Mouse (Mus musculus) cerebellum, adult 11-12 months (tissue): Measurements from ENCODE around the gene Zswim8.

Experiments used
- DNase-seq: peaks from one replicate; pipeline ENCODE4 v3.0.0; 2022

Gene Zswim8

GRCm38 (mm10) chr14:20707201-20708190 is at the start of gene Zswim8:
Zswim8 (plus strand) TSS chr14:20707552.
- DNase-seq = peak; percentile 90

- no peak for DNase-seq
Measured at GRCm38 (mm10) chr14:20658326-20658725, 49.0 kb upstream of the Zswim8 start.

DNA sequence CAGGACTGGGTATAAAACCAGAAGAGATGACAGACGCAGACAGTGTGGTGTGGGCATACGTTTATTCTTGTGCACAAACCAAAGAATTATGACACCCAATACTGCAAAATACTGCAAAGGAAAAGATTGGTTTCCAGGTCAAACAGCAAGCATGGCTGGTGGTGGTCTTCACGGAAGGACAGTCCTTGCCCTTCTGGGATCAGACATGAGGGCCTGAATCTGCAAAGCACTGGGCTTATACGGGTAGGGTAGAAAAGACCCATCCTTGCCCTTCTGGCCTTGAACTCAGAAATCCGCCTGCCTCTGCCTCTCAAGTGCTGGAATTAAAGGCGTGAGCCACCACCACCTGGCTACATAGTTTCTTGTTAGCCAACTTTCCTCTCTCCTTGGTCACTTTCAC is 48.5 kb upstream of the Zswim8 start:
- DNase-seq = no peak

GRCm38 (mm10) chr14:20659687-20660086 is 47.7 kb upstream of the Zswim8 start:
- DNase-seq = no peak

DNA sequence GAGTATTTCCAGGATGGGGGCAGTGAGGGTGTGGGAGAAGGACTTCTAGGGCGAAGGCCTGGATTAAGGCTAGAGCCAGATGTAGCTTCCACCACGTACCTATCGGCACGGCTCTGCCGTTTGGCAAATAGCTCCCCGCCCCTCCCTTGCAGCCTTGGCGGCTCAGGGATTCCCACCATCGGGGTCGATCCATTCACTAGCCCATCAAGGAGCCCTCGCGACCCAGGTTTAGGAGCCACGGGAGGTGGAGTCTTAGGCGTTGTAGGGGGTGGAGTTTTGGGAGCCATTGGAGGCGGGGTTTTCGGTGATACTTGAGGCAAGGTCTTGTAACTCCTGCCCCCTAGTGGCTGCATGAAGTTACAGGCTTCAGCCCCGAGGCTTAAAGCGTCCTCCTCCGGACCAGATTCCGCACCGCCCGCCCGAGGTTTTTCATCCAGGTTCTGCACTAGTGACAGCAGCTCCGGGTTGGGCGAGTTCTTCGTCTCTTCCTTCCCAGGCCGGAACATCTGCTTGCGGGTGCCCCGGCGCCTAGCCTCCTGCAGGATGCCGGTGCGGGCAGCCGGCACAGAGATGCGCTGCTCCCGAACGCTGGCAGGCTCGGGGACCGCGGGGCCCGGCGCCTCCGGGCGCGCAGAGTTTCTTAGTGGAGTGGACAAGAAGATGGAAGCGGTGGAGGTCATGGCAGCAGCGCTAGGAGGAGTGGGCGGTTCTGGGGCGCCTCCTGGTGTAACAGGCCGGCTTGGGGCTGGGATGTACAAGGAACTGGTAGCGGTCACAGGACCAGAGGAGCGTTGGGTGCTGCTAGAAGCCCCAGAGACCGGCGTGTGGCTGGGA is 46.3 kb upstream of the Zswim8 start:
- peak; percentile 95 for DNase-seq

- peak; percentile 47 for DNase-seq
Measured at GRCm38 (mm10) chr14:20661661-20662331, 45.6 kb upstream of the Zswim8 start.

GRCm38 (mm10) chr14:20662740-20663139 is 44.6 kb upstream of the Zswim8 start:
- DNase-seq = no peak

DNA sequence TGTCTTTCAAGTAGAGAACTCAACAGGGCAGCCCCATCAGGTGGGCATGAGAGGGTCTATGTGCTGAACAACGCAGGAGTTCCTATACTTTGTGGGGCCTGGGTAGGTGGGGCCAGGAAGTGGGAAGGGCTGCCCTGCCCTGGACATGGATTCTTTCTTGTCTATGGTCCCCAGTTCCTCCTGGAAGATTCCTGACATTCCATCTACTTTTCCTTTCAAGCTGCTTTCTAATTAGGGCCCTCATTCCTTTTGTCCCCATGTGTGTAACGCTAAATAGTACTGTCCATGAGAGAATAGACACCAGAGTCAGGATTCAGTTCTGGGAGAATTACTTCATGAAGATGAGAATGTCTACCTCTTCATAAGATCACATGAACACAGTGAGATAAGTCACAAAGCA is 43.8 kb upstream of the Zswim8 start:
- DNase-seq = no peak

GRCm38 (mm10) chr14:20664436-20664835 is 42.9 kb upstream of the Zswim8 start:
- no peak for DNase-seq

DNA sequence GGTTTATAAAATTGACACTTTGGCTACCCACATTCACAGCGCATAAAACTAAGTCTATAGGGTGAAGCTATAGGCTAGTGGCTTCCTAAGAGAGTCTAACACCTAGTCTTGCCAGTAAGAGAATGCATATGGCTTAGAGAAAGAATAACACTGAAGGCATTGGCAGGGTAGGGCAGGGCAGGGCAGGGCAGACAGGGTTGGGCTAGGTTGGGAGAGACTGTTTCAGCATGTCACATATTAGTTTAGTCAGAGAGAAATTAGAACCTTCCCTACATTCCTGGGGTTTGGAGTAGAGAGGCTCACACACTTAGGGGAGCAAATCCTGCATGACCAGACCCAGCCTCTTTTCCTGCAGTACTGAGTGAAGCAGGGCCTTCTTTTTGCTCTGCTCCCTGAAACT is 39.9 kb upstream of the Zswim8 start:
- DNase-seq = no peak

GRCm38 (mm10) chr14:20668154-20668810 is 39.1 kb upstream of the Zswim8 start, which contains the start of gene Synpo2l:
Synpo2l (minus strand) TSS chr14:20668354.
- DNase-seq = no peak

- DNase-seq = no peak
Measured at GRCm38 (mm10) chr14:20672990-20673389, 34.4 kb upstream of the Zswim8 start.

DNA sequence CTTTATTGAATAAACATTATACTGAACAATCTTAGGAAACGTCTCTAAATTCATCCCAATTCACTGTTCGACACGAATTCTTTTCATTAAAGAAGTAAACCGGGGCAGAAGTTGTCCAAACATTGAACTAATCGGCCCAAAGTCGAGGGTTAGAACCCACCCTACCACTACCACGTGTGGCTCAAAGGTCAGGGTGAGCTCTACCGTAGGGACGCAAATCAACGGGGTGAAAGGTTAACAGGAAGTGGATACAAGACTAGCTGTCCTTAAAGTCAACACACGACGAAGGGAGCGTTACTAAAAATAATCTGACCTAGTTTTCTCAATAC is 33.7 kb upstream of the Zswim8 start:
- DNase-seq = no peak

DNA sequence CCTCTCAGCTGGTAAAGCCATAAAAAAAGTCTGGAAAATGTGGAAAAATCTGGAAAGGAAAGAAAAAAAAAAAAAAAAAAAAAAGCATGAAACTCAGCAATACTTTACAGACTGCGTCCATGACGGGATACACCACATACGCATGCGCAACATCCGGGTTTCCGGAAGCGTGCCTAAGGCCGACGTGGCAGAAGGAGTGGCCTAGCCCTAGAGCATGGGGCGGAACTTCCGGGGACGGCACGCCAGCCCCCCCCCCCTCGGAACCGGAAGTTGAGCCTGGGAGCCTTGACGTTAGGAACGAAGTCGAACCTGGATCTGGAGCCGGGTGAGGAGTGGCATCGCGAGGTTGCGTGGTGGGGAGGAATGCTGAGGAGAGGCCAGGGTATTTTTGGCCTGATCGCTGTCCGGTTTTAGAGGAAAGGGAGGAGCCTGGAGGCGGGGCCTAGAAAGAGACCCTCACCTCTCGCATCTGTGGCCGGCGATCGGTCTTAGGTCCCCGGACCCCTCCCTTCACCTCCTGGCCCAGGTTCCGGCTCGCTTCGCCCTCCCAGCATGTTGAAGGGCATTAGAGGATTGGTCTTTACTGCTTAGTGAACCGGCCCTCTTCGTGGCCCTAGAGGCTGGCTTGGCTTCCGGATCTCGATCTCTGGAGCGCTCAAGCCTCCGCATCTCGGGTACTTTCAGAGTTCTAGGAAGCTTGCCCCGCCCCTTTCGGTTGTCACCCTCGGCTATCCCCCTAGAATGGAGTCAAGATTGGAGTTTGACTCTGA is 33.1 kb upstream of the Zswim8 start, which contains the start of gene Sec24c:
TSS of gene Sec24c (plus strand) at position 245 of the 770 bp plus-strand sequence.
- DNase-seq = peak; percentile 97

DNA sequence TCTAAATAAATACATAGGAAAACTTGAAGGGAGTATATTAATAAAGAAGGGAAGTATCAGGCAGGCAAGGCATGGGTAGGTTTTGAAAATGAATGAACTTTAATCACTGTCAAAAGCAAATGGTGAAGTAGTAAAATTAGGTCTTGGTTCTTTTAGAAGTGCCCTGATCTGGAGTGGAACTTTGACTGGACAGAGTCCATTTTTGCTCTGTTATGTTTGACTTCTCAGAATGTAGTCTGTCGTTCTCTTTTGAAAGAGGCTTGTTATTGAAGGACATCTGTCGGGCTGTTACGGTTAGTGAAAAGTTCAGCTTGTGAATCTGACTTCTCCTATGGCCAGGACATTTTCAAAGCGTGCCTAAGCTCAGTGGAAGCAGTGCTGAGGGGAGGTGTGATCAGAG is 29.4 kb upstream of the Zswim8 start:
- no peak for DNase-seq

GRCm38 (mm10) chr14:20681742-20682141 is 25.6 kb upstream of the Zswim8 start:
- no peak for DNase-seq

DNA sequence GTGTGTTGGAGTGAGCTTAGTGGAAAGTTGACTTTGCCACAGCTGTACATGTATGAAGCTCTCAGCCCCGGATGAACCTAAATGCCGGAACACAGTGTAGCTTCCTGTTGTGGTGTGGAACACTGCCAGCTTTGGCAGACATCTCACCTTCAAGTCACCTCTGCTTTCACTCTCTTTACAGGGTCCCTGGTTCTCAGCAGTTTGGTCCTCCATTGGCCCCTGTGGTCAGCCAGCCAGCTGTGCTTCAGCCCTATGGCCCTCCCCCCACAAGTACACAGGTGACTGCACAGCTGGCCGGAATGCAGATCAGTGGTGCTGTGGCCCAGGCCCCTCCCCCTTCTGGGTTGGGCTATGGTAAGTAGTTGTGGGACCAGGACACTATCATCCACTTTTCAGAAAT is 24.9 kb upstream of the Zswim8 start:
- DNase-seq = no peak

- DNase-seq = no peak
Measured at GRCm38 (mm10) chr14:20686576-20686975, 20.8 kb upstream of the Zswim8 start.

- no peak for DNase-seq
Measured at GRCm38 (mm10) chr14:20689009-20689408, 18.3 kb upstream of the Zswim8 start.

GRCm38 (mm10) chr14:20691772-20692171 is 15.6 kb upstream of the Zswim8 start:
- DNase-seq = no peak

GRCm38 (mm10) chr14:20693589-20694101 is 13.7 kb upstream of the Zswim8 start:
- peak; percentile 45 for DNase-seq
